Mouse (Mus musculus): ENCODE data around the gene Ddx5. TPM values are rescaled to one million over a fixed set of nuclear protein-coding genes. Genes with fewer than 3 reads are reported as not detected.

Ddx5 gene
- polyA plus RNA-seq, 1 experiment from 2014 or later = 501 TPM

DNA sequence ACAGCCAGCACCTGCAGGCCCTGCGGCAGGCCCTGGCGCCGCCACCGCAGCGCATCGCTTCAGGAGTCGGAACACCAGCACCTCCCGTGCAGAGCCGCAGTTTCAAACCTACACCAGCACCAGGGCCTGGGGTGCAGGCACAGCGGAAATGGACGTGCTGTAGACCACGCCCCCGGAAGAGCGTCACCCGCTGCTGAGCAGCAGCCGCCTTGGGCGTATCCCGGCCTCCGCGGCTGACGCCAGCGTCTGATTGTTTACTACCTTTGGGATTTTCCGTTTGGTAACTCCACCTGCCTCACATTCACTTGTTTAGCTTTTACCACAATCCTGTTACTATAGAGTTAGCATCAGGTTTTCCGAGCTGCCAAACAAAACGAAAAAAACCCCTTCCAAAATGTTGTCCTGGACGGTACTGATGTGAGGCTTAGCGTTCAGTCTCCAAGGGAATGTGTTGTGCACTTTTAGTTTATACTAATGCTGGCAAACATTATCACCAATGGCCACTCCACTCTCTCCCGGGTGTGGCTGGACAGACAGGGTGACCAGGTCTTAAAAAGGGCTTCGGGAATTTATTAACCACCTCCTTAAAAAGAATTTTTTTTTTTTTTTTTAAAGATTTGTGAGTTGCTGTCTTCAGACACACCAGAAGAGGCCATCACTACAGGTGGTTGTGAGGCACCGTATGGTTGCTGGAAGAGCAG lies 9.4 kb downstream of the Ddx5 start, which contains the start of gene Polg2:
TSS of gene Polg2 (minus strand) at position 150 of the 701 bp plus-strand sequence.
- Histone ChIP-seq H3K4me1 (ENCODE audit: control insufficient read depth, insufficient read depth, low read length) (no peaks in the 10 kb centered on the region), H3K4me3 (ENCODE audit: low read depth, low read length) (peak within 1 kb of the TSS; percentile 83), H3K9me3 (ENCODE audit: control insufficient read depth, low read length) (no peaks in the 10 kb centered on the region), H3K9ac (ENCODE audit: low read length) (peak within 1 kb of the TSS; percentile 88), H3K4me2 (ENCODE audit: low read depth, severe bottlenecking) (peak within 1 kb of the TSS; percentile 78), H3K27me3 (ENCODE audit: control insufficient read depth, insufficient read depth, low read length) (no peaks in the 10 kb centered on the region), H3K27ac (replicated peaks; ENCODE audit: low read depth, low read length) (peak within 1 kb of the TSS; percentile 87), H3K36me3 (ENCODE audit: control insufficient read depth, insufficient read depth, low read length) (peaks cover 25% of the 10 kb centered on the region)
- DNase-seq (ENCODE audit: low spot score) (peak; percentile 93), ATAC-seq (ENCODE audit: insufficient number of reproducible peaks, low FRiP score, low TSS enrichment, low read depth) (peak; percentile 98)
- WGBS = 2% methylated on average over 30 of the region's 30 CpGs

DNA sequence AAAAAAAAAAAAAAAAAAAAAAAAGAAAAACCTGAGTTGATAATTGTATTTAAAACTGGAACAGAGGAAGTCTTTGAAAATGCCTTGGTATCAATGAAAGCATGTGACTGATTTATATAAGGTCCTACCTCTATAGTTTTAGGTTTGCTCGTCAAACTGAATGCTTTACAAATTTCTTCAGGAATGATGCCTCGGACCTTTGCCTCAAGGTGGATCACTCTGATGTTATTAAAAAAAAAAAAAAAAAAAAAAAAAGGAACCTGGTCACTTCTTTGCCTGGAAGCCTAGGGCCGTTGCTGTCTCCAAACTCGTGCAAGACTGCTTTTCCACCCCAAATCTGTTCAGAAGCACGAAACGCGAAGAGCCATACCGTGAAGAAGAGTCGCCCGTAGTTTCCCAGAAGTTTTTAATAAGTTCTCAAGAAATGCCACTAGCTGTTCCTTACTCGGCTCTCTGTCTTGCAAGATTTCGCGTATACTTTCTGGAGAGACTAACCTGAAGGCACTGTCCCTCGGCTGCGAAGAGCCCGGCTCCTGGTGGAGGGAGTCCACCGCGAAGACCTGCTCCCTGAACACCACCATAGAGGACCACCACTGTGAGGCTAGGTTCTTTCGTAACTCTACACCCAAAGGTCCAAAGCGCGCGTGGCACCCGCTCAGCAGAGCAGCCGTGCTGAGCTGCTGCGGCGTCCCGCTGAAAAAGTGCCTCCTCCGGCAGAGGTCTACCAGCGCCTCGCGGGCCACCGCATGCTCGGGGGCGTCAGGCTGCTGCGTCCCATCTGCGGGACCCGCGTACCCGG lies 10.2 kb downstream of the Ddx5 start:
- peak overlapping the region; percentile 88 for H3K9ac ChIP-seq (ENCODE audit: low read length)
- WGBS = 2% methylated on average over 39 of the region's 39 CpGs

DNA sequence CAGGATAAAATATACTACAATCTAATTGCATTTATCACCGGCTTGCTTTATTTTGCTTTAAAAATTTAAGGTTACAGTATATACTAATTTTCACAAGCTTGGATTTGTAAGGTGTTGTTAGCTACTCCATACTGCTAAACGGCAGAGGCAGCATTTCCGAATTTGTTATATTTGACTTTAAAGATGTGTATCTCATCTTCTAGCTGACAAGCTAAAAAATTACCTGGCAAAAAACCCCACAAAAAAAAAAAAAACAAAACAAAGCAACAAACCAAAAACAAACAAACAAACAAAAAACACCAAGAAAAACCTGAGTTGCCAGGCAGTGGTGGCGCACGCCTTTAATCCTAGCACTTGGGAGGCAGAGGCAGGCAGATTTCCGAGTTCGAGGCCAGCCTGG lies 10.9 kb downstream of the Ddx5 start:
- no peaks in the 10 kb centered on the region for H3K4me1 ChIP-seq (ENCODE audit: control insufficient read depth, insufficient read depth, low read length)
- H3K27ac ChIP-seq (replicated peaks; ENCODE audit: low read depth, low read length) = no peak overlapping the region
- H3K4me3 ChIP-seq (ENCODE audit: low read depth, low read length) = no peak overlapping the region
- no peaks in the 10 kb centered on the region for H3K27me3 ChIP-seq (ENCODE audit: control insufficient read depth, insufficient read depth, low read length)
- WGBS = 90% methylated on average over 7 of the region's 7 CpGs
- no peaks in the 10 kb centered on the region for H3K9me3 ChIP-seq (ENCODE audit: control insufficient read depth, low read length)
- ATAC-seq (ENCODE audit: insufficient number of reproducible peaks, low FRiP score, low TSS enrichment, low read depth) (no peak), DNase-seq (ENCODE audit: low spot score) (no peak)
- no peak overlapping the region for H3K4me2 ChIP-seq (ENCODE audit: low read depth, severe bottlenecking)
- H3K36me3 ChIP-seq (ENCODE audit: control insufficient read depth, insufficient read depth, low read length) = peaks cover 15% of the 10 kb centered on the region
- H3K9ac ChIP-seq (ENCODE audit: low read length) = no peak overlapping the region

More for the DNA sequence above, 10.2 kb downstream of the Ddx5 start:
- peak overlapping the region; percentile 83 for H3K4me3 ChIP-seq (ENCODE audit: low read depth, low read length)
- H3K27me3 ChIP-seq (ENCODE audit: control insufficient read depth, insufficient read depth, low read length) = no peaks in the 10 kb centered on the region
- peak; percentile 78 for ATAC-seq (ENCODE audit: insufficient number of reproducible peaks, low FRiP score, low TSS enrichment, low read depth)
- H3K4me1 ChIP-seq (ENCODE audit: control insufficient read depth, insufficient read depth, low read length) = no peaks in the 10 kb centered on the region
- DNase-seq (ENCODE audit: low spot score) = no peak
- H3K4me2 ChIP-seq (ENCODE audit: low read depth, severe bottlenecking) = peak overlapping the region; percentile 78
- H3K9me3 ChIP-seq (ENCODE audit: control insufficient read depth, low read length) = no peaks in the 10 kb centered on the region
- peaks cover 21% of the 10 kb centered on the region for H3K36me3 ChIP-seq (ENCODE audit: control insufficient read depth, insufficient read depth, low read length)
- H3K27ac ChIP-seq (replicated peaks; ENCODE audit: low read depth, low read length) = peak overlapping the region; percentile 87

DNA sequence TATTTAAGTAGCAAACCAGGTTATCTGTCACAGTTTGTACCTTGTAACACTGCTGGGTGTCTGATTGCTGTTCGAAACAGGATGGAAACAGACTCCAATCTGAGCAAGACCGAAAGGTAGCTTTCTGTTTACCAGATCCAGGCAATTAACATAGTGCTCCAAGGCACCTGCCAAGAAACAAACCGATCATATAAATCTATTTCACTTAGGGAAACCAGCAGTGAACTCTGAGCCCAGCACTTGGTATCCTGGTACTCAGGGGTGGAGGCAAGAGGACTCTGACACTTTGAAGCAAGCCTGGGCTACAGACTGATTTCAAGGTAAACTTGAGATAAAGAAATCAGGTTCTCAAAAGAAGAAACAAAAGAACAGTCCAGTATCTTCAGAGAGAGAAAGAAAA lies 11.6 kb downstream of the Ddx5 start:
- no peak overlapping the region for H3K4me2 ChIP-seq (ENCODE audit: low read depth, severe bottlenecking)
- H3K4me3 ChIP-seq (ENCODE audit: low read depth, low read length) = no peak overlapping the region
- WGBS = 86% methylated on average over 3 of the region's 3 CpGs
- H3K27me3 ChIP-seq (ENCODE audit: control insufficient read depth, insufficient read depth, low read length) = no peaks in the 10 kb centered on the region
- H3K9ac ChIP-seq (ENCODE audit: low read length) = no peak overlapping the region
- no peak for ATAC-seq (ENCODE audit: insufficient number of reproducible peaks, low FRiP score, low TSS enrichment, low read depth)
- H3K4me1 ChIP-seq (ENCODE audit: control insufficient read depth, insufficient read depth, low read length) = no peaks in the 10 kb centered on the region
- H3K27ac ChIP-seq (replicated peaks; ENCODE audit: low read depth, low read length) = no peak overlapping the region
- H3K36me3 ChIP-seq (ENCODE audit: control insufficient read depth, insufficient read depth, low read length) = peaks cover 11% of the 10 kb centered on the region
- DNase-seq (ENCODE audit: low spot score) = no peak
- H3K9me3 ChIP-seq (ENCODE audit: control insufficient read depth, low read length) = no peaks in the 10 kb centered on the region

DNA sequence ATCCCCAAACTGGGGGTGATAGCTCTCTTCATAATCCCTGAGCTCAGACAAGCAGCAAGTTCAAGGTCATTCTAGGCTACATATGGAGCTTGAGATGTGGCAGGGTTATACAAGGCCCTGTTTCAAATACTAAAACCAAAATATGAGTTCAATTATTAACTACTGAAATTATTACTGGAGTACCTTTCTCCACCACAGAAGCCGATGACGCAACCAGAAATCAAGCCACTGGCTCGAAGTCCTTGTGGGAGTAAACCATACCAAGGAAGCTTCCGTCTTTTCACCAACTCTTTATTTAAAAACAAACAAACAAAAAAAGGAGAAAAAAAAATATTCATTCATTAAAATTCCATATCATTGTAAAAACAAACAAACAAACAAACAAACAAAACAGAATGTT lies 12.0 kb downstream of the Ddx5 start:
- Histone ChIP-seq H3K9me3 (ENCODE audit: control insufficient read depth, low read length) (no peaks in the 10 kb centered on the region), H3K9ac (ENCODE audit: low read length) (no peak overlapping the region), H3K4me2 (ENCODE audit: low read depth, severe bottlenecking) (no peak overlapping the region), H3K36me3 (ENCODE audit: control insufficient read depth, insufficient read depth, low read length) (peaks cover 14% of the 10 kb centered on the region), H3K4me1 (ENCODE audit: control insufficient read depth, insufficient read depth, low read length) (no peaks in the 10 kb centered on the region), H3K4me3 (ENCODE audit: low read depth, low read length) (no peak overlapping the region), H3K27ac (replicated peaks; ENCODE audit: low read depth, low read length) (no peak overlapping the region), H3K27me3 (ENCODE audit: control insufficient read depth, insufficient read depth, low read length) (no peaks in the 10 kb centered on the region)
- 94% methylated on average over 4 of the region's 4 CpGs for WGBS
- no peak for DNase-seq (ENCODE audit: low spot score)
- no peak for ATAC-seq (ENCODE audit: insufficient number of reproducible peaks, low FRiP score, low TSS enrichment, low read depth)

DNA sequence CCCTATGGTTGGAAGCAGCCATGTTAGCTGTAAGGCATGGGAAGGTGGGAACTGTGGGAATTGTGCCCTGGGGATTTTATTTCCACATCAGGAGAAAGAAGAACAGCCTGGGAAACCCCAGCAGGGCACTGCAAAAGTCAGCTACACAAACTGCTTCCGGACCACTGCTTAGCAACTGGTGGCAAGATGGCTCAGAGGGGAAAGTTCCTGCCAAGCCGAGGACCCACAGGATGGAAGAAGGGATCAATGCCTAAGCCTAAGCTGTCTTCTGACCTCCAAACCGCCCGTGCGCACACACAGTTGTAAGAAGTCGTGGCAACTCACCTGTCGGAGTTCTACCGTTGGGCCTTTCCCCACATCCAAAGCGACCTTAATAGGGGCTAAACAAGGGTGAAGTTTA lies 15.9 kb downstream of the Ddx5 start:
- no peaks in the 10 kb centered on the region for H3K4me1 ChIP-seq (ENCODE audit: control insufficient read depth, insufficient read depth, low read length)
- ATAC-seq (ENCODE audit: insufficient number of reproducible peaks, low FRiP score, low TSS enrichment, low read depth) = no peak
- no peaks in the 10 kb centered on the region for H3K27me3 ChIP-seq (ENCODE audit: control insufficient read depth, insufficient read depth, low read length)
- no peak overlapping the region for H3K9ac ChIP-seq (ENCODE audit: low read length)
- no peak overlapping the region for H3K4me3 ChIP-seq (ENCODE audit: low read depth, low read length)
- H3K4me2 ChIP-seq (ENCODE audit: low read depth, severe bottlenecking) = no peak overlapping the region
- 92% methylated on average over 9 of the region's 9 CpGs for WGBS
- H3K36me3 ChIP-seq (ENCODE audit: control insufficient read depth, insufficient read depth, low read length) = peaks cover 18% of the 10 kb centered on the region
- no peak for DNase-seq (ENCODE audit: low spot score)
- no peak overlapping the region for H3K27ac ChIP-seq (replicated peaks; ENCODE audit: low read depth, low read length)
- H3K9me3 ChIP-seq (ENCODE audit: control insufficient read depth, low read length) = no peaks in the 10 kb centered on the region

DNA sequence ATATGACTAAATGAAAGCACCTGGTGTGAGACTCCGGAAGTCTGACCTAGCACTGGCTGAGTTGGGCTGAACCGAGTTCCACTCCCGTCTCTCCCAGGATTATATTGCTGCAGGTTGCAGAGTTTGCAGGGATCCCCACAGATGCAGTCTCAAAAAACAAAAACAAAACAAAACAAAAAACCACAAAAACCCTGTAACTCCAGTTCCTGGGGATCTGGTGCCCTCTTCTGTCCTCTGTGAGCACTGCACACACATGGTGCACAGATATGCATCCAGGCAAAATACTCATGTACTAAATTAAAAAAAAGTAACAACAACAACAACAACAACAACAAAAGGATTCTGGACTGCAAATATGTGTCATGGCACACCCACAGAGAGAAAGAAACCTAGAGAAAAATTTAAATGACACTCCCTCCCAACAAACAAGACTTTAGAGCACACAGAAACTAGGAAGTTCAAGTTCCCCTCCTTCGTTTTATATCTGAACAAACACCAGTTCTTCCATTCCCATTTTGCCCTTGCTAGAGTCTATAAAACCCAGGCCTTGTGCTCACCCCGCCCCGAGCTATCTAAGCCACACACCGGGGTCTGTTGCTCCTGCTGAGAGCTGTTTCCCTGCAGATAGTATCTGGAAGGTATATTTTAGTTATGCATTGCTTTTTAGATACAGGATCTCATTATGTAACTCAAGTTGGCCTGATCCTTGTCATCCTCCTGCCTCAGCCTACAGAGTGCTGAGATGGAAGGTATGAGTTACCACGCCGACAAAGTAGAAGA lies 18.6 kb downstream of the Ddx5 start:
- WGBS = 94% methylated on average over 9 of the region's 9 CpGs
- Histone ChIP-seq H3K4me1 (ENCODE audit: control insufficient read depth, insufficient read depth, low read length) (no peaks in the 10 kb centered on the region), H3K27me3 (ENCODE audit: control insufficient read depth, insufficient read depth, low read length) (no peaks in the 10 kb centered on the region), H3K9me3 (ENCODE audit: control insufficient read depth, low read length) (peaks cover 3% of the 10 kb centered on the region; the same call in 1 of the 2 replicates), H3K36me3 (ENCODE audit: control insufficient read depth, insufficient read depth, low read length) (peaks cover 25% of the 10 kb centered on the region), H3K27ac (replicated peaks; ENCODE audit: low read depth, low read length) (no peak overlapping the region), H3K4me3 (ENCODE audit: low read depth, low read length) (no peak overlapping the region), H3K4me2 (ENCODE audit: low read depth, severe bottlenecking) (no peak overlapping the region), H3K9ac (ENCODE audit: low read length) (no peak overlapping the region)
- DNase-seq (ENCODE audit: low spot score) = peak; percentile 37
- ATAC-seq (ENCODE audit: insufficient number of reproducible peaks, low FRiP score, low TSS enrichment, low read depth) = no peak

DNA sequence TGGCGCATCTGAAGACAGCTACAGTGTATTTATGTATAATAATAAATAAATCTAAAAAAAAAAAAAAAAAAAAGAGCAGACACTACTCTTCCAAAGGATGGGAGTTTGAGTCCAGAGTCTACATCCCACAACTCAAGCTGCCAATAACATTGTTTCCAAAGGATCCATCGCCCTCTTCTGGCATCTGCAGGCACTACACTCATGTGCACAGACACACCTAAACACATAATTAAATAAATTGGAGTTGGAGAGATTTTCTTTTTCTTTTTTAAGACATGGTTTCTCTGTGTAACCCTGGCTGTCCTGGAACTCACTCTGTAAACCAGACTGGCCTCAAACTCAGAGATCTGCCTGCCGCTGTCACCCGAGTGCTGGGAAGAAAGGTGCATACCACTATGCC lies 21.5 kb downstream of the Ddx5 start:
- Histone ChIP-seq H3K9me3 (ENCODE audit: control insufficient read depth, low read length) (peaks cover 3% of the 10 kb centered on the region; the same call in 1 of the 2 replicates), H3K4me2 (ENCODE audit: low read depth, severe bottlenecking) (no peak overlapping the region), H3K4me3 (ENCODE audit: low read depth, low read length) (no peak overlapping the region), H3K4me1 (ENCODE audit: control insufficient read depth, insufficient read depth, low read length) (peaks cover 4% of the 10 kb centered on the region; the same call in 1 of the 2 replicates), H3K36me3 (ENCODE audit: control insufficient read depth, insufficient read depth, low read length) (peaks cover 16% of the 10 kb centered on the region), H3K27me3 (ENCODE audit: control insufficient read depth, insufficient read depth, low read length) (no peaks in the 10 kb centered on the region), H3K9ac (ENCODE audit: low read length) (no peak overlapping the region), H3K27ac (replicated peaks; ENCODE audit: low read depth, low read length) (no peak overlapping the region)
- DNase-seq (ENCODE audit: low spot score) (no peak), ATAC-seq (ENCODE audit: insufficient number of reproducible peaks, low FRiP score, low TSS enrichment, low read depth) (no peak)
- 88% methylated on average over 4 of the region's 4 CpGs for WGBS

Measured in limb, embryonic 11.5 days (tissue).